ENCODE assay signal across 8 mouse cellular contexts in the genomic region with DNA sequence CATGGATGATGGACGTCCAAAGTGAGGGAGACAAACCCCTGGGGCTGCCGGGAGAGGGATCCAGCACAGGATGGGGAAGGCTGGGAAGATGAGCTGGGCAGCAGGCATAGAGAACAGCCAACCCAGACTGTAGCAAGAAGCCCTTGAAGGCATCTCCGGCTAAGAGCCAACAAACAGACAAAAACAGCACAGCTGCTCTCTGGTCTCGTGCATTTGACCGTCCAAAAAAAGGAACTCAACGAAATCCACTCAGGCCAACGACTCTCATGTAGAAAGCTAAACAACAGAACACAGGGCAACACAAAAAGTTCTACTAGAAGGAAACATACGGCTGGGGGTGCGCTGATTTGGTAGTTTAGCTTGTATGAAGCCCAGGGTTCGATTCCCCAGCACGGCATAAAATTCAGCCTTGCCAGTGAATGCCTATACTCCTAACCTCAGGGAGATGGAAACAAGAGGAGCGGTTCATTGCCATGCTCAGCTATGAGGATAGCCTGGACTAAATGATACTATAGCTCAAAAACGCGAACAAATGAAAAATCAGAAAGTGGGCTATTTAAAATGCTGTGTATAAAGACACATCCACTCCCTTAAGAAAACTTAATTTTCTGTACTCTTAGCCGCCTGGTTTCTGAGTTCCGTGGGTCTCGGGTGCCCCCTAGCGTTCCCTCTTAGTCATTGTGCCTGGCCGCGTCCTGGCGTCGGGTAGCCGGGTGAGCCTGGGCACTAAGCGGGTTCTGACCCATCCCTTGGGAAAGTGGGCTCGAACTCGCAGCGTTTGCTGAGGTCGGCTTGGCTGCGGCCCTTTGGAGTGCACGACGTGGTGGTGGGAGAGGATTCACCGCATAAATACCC. TPM values are rescaled to one million over a fixed set of nuclear protein-coding genes. Genes with fewer than 3 reads are reported as not detected.
A peak's percentile ranks its signal among the peaks of the same experiment; 100 is the strongest.
DNase-seq lines count a peak whose midpoint lies in the region; ATAC-seq and TF ChIP-seq lines count a peak whose summit lies in the region.

No protein-coding gene starts in this region.

- H3K27me3 ChIP-seq in forebrain, embryonic 15.5 days: peaks cover 27% of the 10 kb centered on the region
- H3K27me3 ChIP-seq in lung, embryonic 16.5 days (ENCODE audit: control insufficient read depth, insufficient read depth, low read depth, low read length): no peaks in the 10 kb centered on the region

- H3K4me3 ChIP-seq in forebrain, embryonic 15.5 days: peak overlapping the region; percentile 42
- H3K4me3 ChIP-seq in lung, embryonic 16.5 days (ENCODE audit: low read length): peak overlapping the region; percentile 75
- peak overlapping the region; percentile 32 for H3K4me3 ChIP-seq in olfactory bulb, adult 2 months (ENCODE audit: insufficient read depth, low read depth, low read length)

- no peaks in the 10 kb centered on the region for H3K36me3 ChIP-seq in forebrain, embryonic 15.5 days
- H3K36me3 ChIP-seq in lung, embryonic 16.5 days (ENCODE audit: control insufficient read depth, insufficient read depth, low read length): no peaks in the 10 kb centered on the region

- H3K4me2 ChIP-seq in forebrain, embryonic 15.5 days (replicated peaks): peak overlapping the region; percentile 50
- peak overlapping the region; percentile 64 for H3K4me2 ChIP-seq in lung, embryonic 16.5 days (ENCODE audit: low read depth, low read length)

- TF ChIP-seq POLR2A in olfactory bulb, adult 2 months (IDR thresholded peaks at IDR 0.05; ENCODE audit: insufficient read depth, low read depth, low read length): no peak

- peaks cover 28% of the 10 kb centered on the region for H3K4me1 ChIP-seq in forebrain, embryonic 15.5 days
- peaks cover 17% of the 10 kb centered on the region for H3K4me1 ChIP-seq in lung, embryonic 16.5 days (replicated peaks; ENCODE audit: control insufficient read depth, insufficient read depth, low read length)
- H3K4me1 ChIP-seq in olfactory bulb, adult 2 months (ENCODE audit: control insufficient read depth, insufficient read depth, low read length): peaks cover 19% of the 10 kb centered on the region

- 17% methylated on average over 32 of the region's 32 CpGs for WGBS in forebrain, embryonic 15.5 days
- 18% methylated on average over 32 of the region's 32 CpGs for WGBS in lung, embryonic 16.5 days
- 17% methylated on average over 32 of the region's 32 CpGs for WGBS in olfactory bulb, adult 2 months

- ATAC-seq in forebrain, embryonic 15.5 days (replicated peaks): no peak
- ATAC-seq in lung, embryonic 16.5 days (ENCODE audit: low read depth): peak; percentile 18; the same call in 1 of the 2 replicates

- peak overlapping the region; percentile 40 for H3K9ac ChIP-seq in forebrain, embryonic 15.5 days (replicated peaks)
- peak overlapping the region; percentile 56 for H3K9ac ChIP-seq in lung, embryonic 16.5 days (ENCODE audit: low read length)

- no peak overlapping the region for H3K27ac ChIP-seq in forebrain, embryonic 15.5 days (replicated peaks)
- no peak overlapping the region; the same call in 1 of the 2 replicates for H3K27ac ChIP-seq in lung, embryonic 16.5 days (ENCODE audit: low read length)
- no peak overlapping the region for H3K27ac ChIP-seq in olfactory bulb, adult 2 months (ENCODE audit: insufficient read depth, low read depth, low read length)

- intact Hi-C loops in heart, postnatal 25 days (cut with DNase I): loop anchor here (1.0 to 5.0 kb wide), 6 partner anchors 106 to 425 kb away; a partner anchor contains a TSS

- no peaks in the 10 kb centered on the region for H3K9me3 ChIP-seq in forebrain, embryonic 15.5 days
- H3K9me3 ChIP-seq in lung, embryonic 16.5 days (ENCODE audit: control insufficient read depth, low read length): no peaks in the 10 kb centered on the region

- peak; percentile 51 for DNase-seq in MEL-GATA-1-ER (ENCODE audit: extremely low read depth, low read depth)
- peak; percentile 81 to 92 for DNase-seq in cerebellum, adult 18-20 months
- DNase-seq in heart, postnatal 25 days (ENCODE audit: low spot score): peak; percentile 63
- peak; percentile 69 to 88 for DNase-seq in layer of hippocampus, adult 18-20 months (ENCODE audit: low spot score in 2 of 2)
- DNase-seq in thymus, adult 18-20 months: peak; percentile 54 to 57

- TF ChIP-seq CTCF in olfactory bulb, adult 2 months (IDR thresholded peaks at IDR 0.05; ENCODE audit: insufficient read depth, low read depth, low read length): peak; percentile 80

RNA-seq across cellular contexts. Expression of a gene that starts 2.7 kb away (rescaled TPM):
- 11.8 and 13.8 TPM in 2 replicates for polyA plus RNA-seq in forebrain, embryonic 15.5 days (2015; fragmentation: Nextera tagmentation; extraction: Ambion mirVana)
- under 1 TPM; 0.31 to 0.39 TPM for total RNA-seq in heart, postnatal 25 days (2021)
- 10 to 100 TPM in 1 of 2 experiments, 1 to 10 TPM in 1; 9.6 to 11.9 TPM for total RNA-seq in layer of hippocampus, adult 18-20 months (2021)
- 7.9 and 9.8 TPM in 2 replicates for polyA plus RNA-seq in lung, embryonic 16.5 days (2015; fragmentation: Nextera tagmentation; extraction: Ambion mirVana)
- not detected in 2 replicates for polyA plus RNA-seq in olfactory bulb, adult 2 months (2012; ENCODE audit: insufficient read depth, insufficient read length, low replicate concordance, missing spikeins)

RNA-seq across cellular contexts. Expression of a gene that starts 6.6 kb away (rescaled TPM):
- polyA plus RNA-seq in forebrain, embryonic 15.5 days (2015; fragmentation: Nextera tagmentation; extraction: Ambion mirVana): 3.6 and 4.0 TPM in 2 replicates
- total RNA-seq in heart, postnatal 25 days (2021): 1 to 10 TPM; 9.3 to 9.8 TPM
- 10 to 100 TPM; 10.4 to 11.4 TPM for total RNA-seq in layer of hippocampus, adult 18-20 months (2021)
- 5.8 and 5.9 TPM in 2 replicates for polyA plus RNA-seq in lung, embryonic 16.5 days (2015; fragmentation: Nextera tagmentation; extraction: Ambion mirVana)
- not detected in 2 replicates for polyA plus RNA-seq in olfactory bulb, adult 2 months (2012; ENCODE audit: insufficient read depth, insufficient read length, low replicate concordance, missing spikeins)

RNA-seq across cellular contexts. Expression of a gene that starts 45.5 kb away (rescaled TPM):
- 81.8 and 82.8 TPM in 2 replicates for polyA plus RNA-seq in forebrain, embryonic 15.5 days (2015; fragmentation: Nextera tagmentation; extraction: Ambion mirVana)
- 10 to 100 TPM; 31.7 to 33.3 TPM for total RNA-seq in heart, postnatal 25 days (2021)
- 10 to 100 TPM; 52.6 to 59.9 TPM for total RNA-seq in layer of hippocampus, adult 18-20 months (2021)
- 72.2 and 75.3 TPM in 2 replicates for polyA plus RNA-seq in lung, embryonic 16.5 days (2015; fragmentation: Nextera tagmentation; extraction: Ambion mirVana)
- not detected in 2 replicates for polyA plus RNA-seq in olfactory bulb, adult 2 months (2012; ENCODE audit: insufficient read depth, insufficient read length, low replicate concordance, missing spikeins)

RNA-seq across cellular contexts. Expression of a gene that starts 45.6 kb away (rescaled TPM):
- 7.2 and 7.5 TPM in 2 replicates for polyA plus RNA-seq in forebrain, embryonic 15.5 days (2015; fragmentation: Nextera tagmentation; extraction: Ambion mirVana)
- 1 to 10 TPM; 5.2 to 5.7 TPM for total RNA-seq in heart, postnatal 25 days (2021)
- 10 to 100 TPM; 41.1 to 42.3 TPM for total RNA-seq in layer of hippocampus, adult 18-20 months (2021)
- 3.7 and 3.9 TPM in 2 replicates for polyA plus RNA-seq in lung, embryonic 16.5 days (2015; fragmentation: Nextera tagmentation; extraction: Ambion mirVana)
- polyA plus RNA-seq in olfactory bulb, adult 2 months (2012; ENCODE audit: insufficient read depth, insufficient read length, low replicate concordance, missing spikeins): not detected in 2 replicates

Comparison
In these comparisons a context has a peak if more than half of its experiments do, and no peak if none do; other contexts are left out.
1. RNA of a gene that starts 45.5 kb away (polyA plus RNA-seq): 81.8 to 82.8 TPM in forebrain, embryonic 15.5 days and 72.2 to 75.3 TPM in lung, embryonic 16.5 days; not detected in olfactory bulb, adult 2 months; every median in the first group is over 10 times any median in the second.
2. Peak in every context shown above with its lines, with median percentiles within 50 percentile points of each other: DNase-seq and H3K4me3 ChIP-seq.